Mouse (Mus musculus): ENCODE measurements around the gene Golga2.

Gene Golga2

GRCm38 (mm10) chr2:32317791-32318417, 30.7 kb downstream of the Golga2 start:
- DNase-seq (ENCODE audit: low read depth, low spot score): no peak

- DNase-seq (ENCODE audit: low read depth, low spot score): no peak
These were observed 31.8 kb downstream of the Golga2 start for GRCm38 (mm10) chr2:32318709-32319585.

- DNase-seq (ENCODE audit: low read depth, low spot score): no peak
These were observed 32.7 kb downstream of the Golga2 start for GRCm38 (mm10) chr2:32319586-32320580.

- DNase-seq (ENCODE audit: low read depth, low spot score): no peak
These were observed 33.5 kb downstream of the Golga2 start for GRCm38 (mm10) chr2:32320721-32321120.

- DNase-seq (ENCODE audit: low read depth, low spot score): no peak
These were observed 34.6 kb downstream of the Golga2 start for GRCm38 (mm10) chr2:32321591-32322298.

- DNase-seq (ENCODE audit: low read depth, low spot score): no peak
These were observed 35.9 kb downstream of the Golga2 start for GRCm38 (mm10) chr2:32322754-32323741.

GRCm38 (mm10) chr2:32324322-32324721, 37.1 kb downstream of the Golga2 start:
- DNase-seq (ENCODE audit: low read depth, low spot score): no peak

- DNase-seq (ENCODE audit: low read depth, low spot score): no peak
These were observed 38.2 kb downstream of the Golga2 start for GRCm38 (mm10) chr2:32325342-32325741.

- no peak for DNase-seq (ENCODE audit: low read depth, low spot score)
These were observed 40.0 kb downstream of the Golga2 start for GRCm38 (mm10) chr2:32327200-32327599.

- DNase-seq (ENCODE audit: low read depth, low spot score): no peak
These were observed 41.8 kb downstream of the Golga2 start for GRCm38 (mm10) chr2:32328911-32329460.

GRCm38 (mm10) chr2:32329531-32329930, 42.3 kb downstream of the Golga2 start:
- DNase-seq (ENCODE audit: low read depth, low spot score): no peak

- DNase-seq (ENCODE audit: low read depth, low spot score): no peak
These were observed 45.0 kb downstream of the Golga2 start for GRCm38 (mm10) chr2:32332159-32332558.

- no peak for DNase-seq (ENCODE audit: low read depth, low spot score)
These were observed 48.7 kb downstream of the Golga2 start for GRCm38 (mm10) chr2:32335888-32336287.

GRCm38 (mm10) chr2:32339912-32340642, 52.9 kb downstream of the Golga2 start:
- DNase-seq (ENCODE audit: low read depth, low spot score): no peak

GRCm38 (mm10) chr2:32340836-32341633, 53.9 kb downstream of the Golga2 start:
- DNase-seq (ENCODE audit: low read depth, low spot score): no peak

- DNase-seq (ENCODE audit: low read depth, low spot score): no peak
These were observed 54.4 kb downstream of the Golga2 start for GRCm38 (mm10) chr2:32341634-32341939.

- no peak for DNase-seq (ENCODE audit: low read depth, low spot score)
These were observed 54.9 kb downstream of the Golga2 start for GRCm38 (mm10) chr2:32342039-32342438.

Data from retina, adult 2 months (tissue).